Mouse (Mus musculus) heart, adult 10 weeks (tissue): ENCODE results near the gene Fan1. TPM values are rescaled to one million over a fixed set of nuclear protein-coding genes. Genes with fewer than 3 reads are reported as not detected.

ENCODE experiments used
- polyA plus RNA-seq: library from polyadenylated mRNA; stranded (reverse); fragments of 350-450 nt; fragmentation: Illumina TruSeq; extraction: RNeasy Lipid Tissue Mini Kit (QIAGEN cat#74804); gene quantifications from one replicate; pipeline ENCODE4 v1.2.3, GENCODE M21; 2014; ENCODE audit warnings: low read depth, low replicate concordance

The Fan1 gene
- 5.5 TPM for polyA plus RNA-seq

GRCm38 (mm10) chr7:64373830-64374562 lies at the start of gene Fan1:
Fan1 (minus strand) TSS chr7:64374095.

GRCm38 (mm10) chr7:64392122-64392818 lies 18.4 kb upstream of the Fan1 start, which contains the start of the genes Mphosph10 and Mcee:
Mphosph10 (minus strand) TSS chr7:64392268.
Mcee (plus strand) TSS chr7:64392607.

Other genes starting within 250 kb of the Fan1 start
- not detected for gene Trpm1, start 220.3 kb downstream of the Fan1 start, polyA plus RNA-seq
- gene Mtmr10, start 86.4 kb downstream of the Fan1 start, polyA plus RNA-seq, result 9.2 TPM
- 14.3 TPM for gene Mphosph10, start 18.2 kb upstream of the Fan1 start, polyA plus RNA-seq
- 231 TPM for gene Mcee, start 18.5 kb upstream of the Fan1 start, polyA plus RNA-seq
- gene Apba2, start 127.6 kb upstream of the Fan1 start, polyA plus RNA-seq, result 1.5 TPM